Mouse (Mus musculus) liver, postnatal 0 days (tissue): ENCODE data around the gene Tspan14. TPM values are rescaled to one million over a fixed set of nuclear protein-coding genes. Genes with fewer than 3 reads are reported as not detected.

Experiments
- ATAC-seq: fragments of 200-750 bp; cut with Nextera tagmentation; 2 replicates; pipeline ENCODE4 v1.8.0; 2017; ENCODE audit warnings: mild to moderate bottlenecking, moderate library complexity
- DNase-seq: peaks from one replicate; pipeline ENCODE4 v3.0.0-alpha.2; 2016
- H3K27ac ChIP-seq: fragments of 300-500 bp; sonication (generic); 2 replicates; pipeline ENCODE4 v1.5.1; 2014; ENCODE audit warnings: antibody characterized with exemption, moderate library complexity, mild to moderate bottlenecking, low read depth
- H3K27me3 ChIP-seq: fragments of 300-500 bp; sonication (generic); 2 replicates; pipeline ENCODE4 v1.6.1; 2014; ENCODE audit warnings: low read length, control low read depth, mixed read lengths; ENCODE audit not compliant: insufficient read depth
- H3K36me3 ChIP-seq: fragments of 300-500 bp; sonication (generic); replicated peaks from 2 replicates; pipeline ENCODE4 v1.6.1; 2014; ENCODE audit warnings: mild to moderate bottlenecking, control low read depth, low read length, moderate library complexity, mixed read lengths; ENCODE audit not compliant: insufficient read depth
- H3K4me1 ChIP-seq: fragments of 300-500 bp; sonication (generic); 2 replicates; pipeline ENCODE4 v1.6.1; 2014; ENCODE audit warnings: antibody characterized with exemption, mild to moderate bottlenecking, control low read depth; ENCODE audit not compliant: insufficient read depth
- H3K4me2 ChIP-seq: fragments of 300-500 bp; sonication (generic); 2 replicates; pipeline ENCODE4 v1.6.1; 2014; ENCODE audit warnings: low read depth, mild to moderate bottlenecking, low read length, moderate library complexity, mixed read lengths
- H3K4me3 ChIP-seq: fragments of 300-500 bp; sonication (generic); 2 replicates; pipeline ENCODE4 v1.5.1; 2014; ENCODE audit warnings: low read depth, low read length
- H3K9ac ChIP-seq: fragments of 300-500 bp; sonication (generic); replicated peaks from 2 replicates; pipeline ENCODE4 v1.6.1; 2014; ENCODE audit warnings: mild to moderate bottlenecking, moderate library complexity
- H3K9me3 ChIP-seq: fragments of 300-500 bp; sonication (generic); 2 replicates; pipeline ENCODE4 v1.6.1; 2016; ENCODE audit warnings: mild to moderate bottlenecking, control low read depth, low read length, mixed read lengths
- CTCF ChIP-seq: sonication (generic); IDR thresholded peaks from 2 replicates; pipeline ENCODE4 v1.5.1; 2016; ENCODE audit warnings: antibody characterized with exemption, low read depth
- EP300 ChIP-seq: IDR thresholded peaks from 2 replicates; pipeline ENCODE4 v1.6.1; 2016; ENCODE audit warnings: antibody characterized with exemption, low read depth, mild to moderate bottlenecking
- WGBS: fragments of 180-500 bp; shearing (Covaris S2); extraction: QIAGEN DNeasy Blood & Tissue Kit; methylation state at CpG from one replicate; pipeline ENCODE4 v1.1.7; 2014; ENCODE audit not compliant: insufficient replicate concordance; 5-methylcytosine and 5-hydroxymethylcytosine counted together
- polyA plus RNA-seq: library from polyadenylated mRNA; unstranded; fragments of >200 nt; fragmentation: Nextera tagmentation; extraction: Ambion mirVana; gene quantifications from 2 replicates; pipeline ENCODE4 v1.2.1, GENCODE M21; 2015

The Tspan14 gene
- polyA plus RNA-seq, 1 experiment from 2014 or later: 24.9 TPM

DNA sequence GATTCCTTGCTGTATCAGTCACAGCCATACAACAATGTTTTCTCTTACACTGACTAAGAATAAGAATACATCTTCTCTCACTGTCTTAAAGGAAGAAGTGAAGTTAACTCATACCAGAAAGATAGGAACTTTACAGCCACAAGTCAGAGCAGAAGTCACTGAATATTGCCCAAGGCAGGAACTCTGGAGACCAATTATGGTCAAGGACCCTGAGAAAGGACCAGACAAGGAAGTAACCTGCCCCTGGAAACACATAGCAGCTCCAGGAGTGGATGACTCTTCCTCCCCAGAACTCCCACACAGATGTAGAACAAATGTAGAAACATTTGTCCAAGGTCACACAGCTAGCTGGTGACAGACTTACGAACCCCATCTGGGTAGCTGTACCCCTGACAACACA, 45.4 kb downstream of the Tspan14 start:
- no peaks in the 10 kb centered on the region for H3K27me3 ChIP-seq
- no peak overlapping the region for H3K27ac ChIP-seq
- TF ChIP-seq EP300 (no peak), CTCF (no peak)
- no peak overlapping the region for H3K4me2 ChIP-seq
- peaks cover 20% of the 10 kb centered on the region; the same call in 1 of the 2 replicates for H3K36me3 ChIP-seq
- ATAC-seq (no peak), DNase-seq (no peak)
- H3K9ac ChIP-seq: no peak overlapping the region
- H3K4me1 ChIP-seq: peaks cover 62% of the 10 kb centered on the region
- no peak overlapping the region for H3K4me3 ChIP-seq
- H3K9me3 ChIP-seq: no peaks in the 10 kb centered on the region
- 67% methylated on average over 1 of the region's 1 CpGs for WGBS

GRCm38 (mm10) chr14:40919521-40919920, 47.1 kb downstream of the Tspan14 start:
- Histone ChIP-seq H3K4me2 (no peak overlapping the region), H3K9me3 (no peaks in the 10 kb centered on the region), H3K9ac (no peak overlapping the region), H3K4me3 (no peak overlapping the region), H3K4me1 (peaks cover 48% of the 10 kb centered on the region), H3K27ac (peak overlapping the region; percentile 48; the same call in 1 of the 2 replicates), H3K36me3 (peaks cover 33% of the 10 kb centered on the region), H3K27me3 (no peaks in the 10 kb centered on the region)
- TF ChIP-seq EP300 (no peak), CTCF (no peak)
- ATAC-seq (no peak; the same call in 1 of the 2 replicates), DNase-seq (no peak)
- 48% methylated on average over 7 of the region's 7 CpGs for WGBS

GRCm38 (mm10) chr14:40918477-40918876, 48.1 kb downstream of the Tspan14 start:
- H3K9me3 ChIP-seq: no peaks in the 10 kb centered on the region
- H3K9ac ChIP-seq: peak overlapping the region; percentile 34; the same call in 1 of the 2 replicates
- WGBS: 75% methylated on average over 5 of the region's 7 CpGs
- peak overlapping the region; percentile 29; the same call in 1 of the 2 replicates for H3K27ac ChIP-seq
- peaks cover 38% of the 10 kb centered on the region for H3K4me1 ChIP-seq
- TF ChIP-seq CTCF (no peak), EP300 (no peak)
- DNase-seq (no peak), ATAC-seq (no peak)
- H3K36me3 ChIP-seq: peaks cover 44% of the 10 kb centered on the region
- H3K4me3 ChIP-seq: no peak overlapping the region
- H3K4me2 ChIP-seq: no peak overlapping the region
- H3K27me3 ChIP-seq: no peaks in the 10 kb centered on the region

DNA sequence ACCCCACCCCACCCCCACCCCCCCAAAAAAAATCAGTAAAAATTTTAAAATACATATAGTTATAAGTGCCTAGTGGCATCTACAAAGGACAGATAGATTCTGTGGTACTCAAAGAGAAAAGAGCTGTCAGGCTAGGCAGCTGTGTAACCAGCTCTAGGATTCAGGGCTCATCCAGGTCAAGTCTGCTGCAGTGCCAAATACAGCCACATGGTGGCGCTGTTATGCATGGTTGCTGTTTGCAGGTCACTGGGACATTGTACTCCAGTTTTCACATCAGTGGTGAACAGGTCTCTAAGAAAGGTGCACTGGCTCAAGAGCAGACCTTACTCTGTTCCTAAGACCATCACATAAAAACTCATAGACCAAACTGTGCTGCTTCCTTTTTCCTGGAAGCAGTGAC, 49.0 kb downstream of the Tspan14 start:
- TF ChIP-seq EP300 (no peak), CTCF (peak; percentile 99)
- 0% methylated on average over 1 of the region's 1 CpGs for WGBS

GRCm38 (mm10) chr14:40916667-40917066, 49.9 kb downstream of the Tspan14 start:
- Histone ChIP-seq H3K4me3 (no peak overlapping the region), H3K4me2 (no peak overlapping the region), H3K27ac (no peak overlapping the region), H3K36me3 (peaks cover 45% of the 10 kb centered on the region), H3K9ac (no peak overlapping the region), H3K4me1 (peaks cover 23% of the 10 kb centered on the region), H3K27me3 (no peaks in the 10 kb centered on the region), H3K9me3 (no peaks in the 10 kb centered on the region)
- WGBS: 87% methylated on average over 15 of the region's 15 CpGs
- no peak for TF ChIP-seq CTCF
- ATAC-seq: no peak
- DNase-seq: no peak

More for the DNA sequence above, 49.0 kb downstream of the Tspan14 start:
- Histone ChIP-seq H3K9ac (no peak overlapping the region), H3K4me2 (no peak overlapping the region), H3K4me1 (peaks cover 32% of the 10 kb centered on the region), H3K27me3 (no peaks in the 10 kb centered on the region), H3K9me3 (no peaks in the 10 kb centered on the region), H3K27ac (no peak overlapping the region), H3K36me3 (peaks cover 49% of the 10 kb centered on the region), H3K4me3 (no peak overlapping the region)
- peak; percentile 72 for ATAC-seq
- peak; percentile 93 for DNase-seq

- no peak overlapping the region for H3K4me2 ChIP-seq
- H3K36me3 ChIP-seq: peaks cover 53% of the 10 kb centered on the region
- no peak for TF ChIP-seq CTCF
- no peak for TF ChIP-seq EP300
- H3K9me3 ChIP-seq: no peaks in the 10 kb centered on the region
- no peak overlapping the region for H3K9ac ChIP-seq
- WGBS: 80% methylated on average over 8 of the region's 8 CpGs
- no peak for ATAC-seq
- H3K27me3 ChIP-seq: no peaks in the 10 kb centered on the region
- no peak overlapping the region for H3K27ac ChIP-seq
- peaks cover 20% of the 10 kb centered on the region for H3K4me1 ChIP-seq
- no peak for DNase-seq
- no peak overlapping the region for H3K4me3 ChIP-seq
Observed at GRCm38 (mm10) chr14:40915838-40916237, 50.8 kb downstream of the Tspan14 start.

DNA sequence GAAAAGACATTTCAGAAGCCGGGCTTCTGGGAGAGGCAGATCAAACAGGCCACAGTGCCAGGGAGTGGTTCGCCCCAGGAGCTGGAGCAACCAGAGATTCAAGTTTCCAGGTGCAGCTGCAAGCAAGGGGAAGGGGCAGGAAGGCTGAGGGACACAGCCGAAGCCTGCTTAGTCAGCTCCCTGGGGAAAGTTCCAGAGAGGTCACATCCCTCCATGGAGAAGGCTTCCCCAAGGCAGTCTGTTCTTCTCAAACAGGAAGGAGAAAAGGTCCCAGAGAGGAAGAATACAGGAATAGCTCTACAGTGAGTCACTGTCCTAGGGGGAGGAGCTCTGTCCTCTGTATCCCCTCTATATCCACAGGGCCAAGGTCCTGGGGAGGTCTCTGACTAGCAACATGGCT, 51.9 kb downstream of the Tspan14 start:
- H3K27ac ChIP-seq: 0 out of 2 replicates have a peak overlapping the region, but pooled peaks have one; percentile 22
- ATAC-seq: peak; percentile 42; the same call in 1 of the 2 replicates
- no peak overlapping the region for H3K9ac ChIP-seq
- peaks cover 64% of the 10 kb centered on the region for H3K36me3 ChIP-seq
- 82% methylated on average over 3 of the region's 3 CpGs for WGBS
- no peaks in the 10 kb centered on the region for H3K27me3 ChIP-seq
- no peaks in the 10 kb centered on the region for H3K9me3 ChIP-seq
- H3K4me3 ChIP-seq: no peak overlapping the region
- peaks cover 16% of the 10 kb centered on the region for H3K4me1 ChIP-seq
- TF ChIP-seq CTCF: no peak
- TF ChIP-seq EP300: 0 out of 2 replicates have a peak, but pooled peaks have one; percentile 47
- no peak overlapping the region for H3K4me2 ChIP-seq
- no peak for DNase-seq
